Mouse (Mus musculus) cerebellum, adult (tissue): ENCODE results near the gene Ccdc116.

Experiments
- ATAC-seq: cut with Nextera tagmentation; 2 replicates; pipeline ENCODE4 v1.9.2; 2017; ENCODE audit warnings: mild to moderate bottlenecking, moderate library complexity, mixed read lengths; ENCODE audit not compliant: insufficient number of reproducible peaks, low FRiP score, low TSS enrichment

Gene Ccdc116

DNA sequence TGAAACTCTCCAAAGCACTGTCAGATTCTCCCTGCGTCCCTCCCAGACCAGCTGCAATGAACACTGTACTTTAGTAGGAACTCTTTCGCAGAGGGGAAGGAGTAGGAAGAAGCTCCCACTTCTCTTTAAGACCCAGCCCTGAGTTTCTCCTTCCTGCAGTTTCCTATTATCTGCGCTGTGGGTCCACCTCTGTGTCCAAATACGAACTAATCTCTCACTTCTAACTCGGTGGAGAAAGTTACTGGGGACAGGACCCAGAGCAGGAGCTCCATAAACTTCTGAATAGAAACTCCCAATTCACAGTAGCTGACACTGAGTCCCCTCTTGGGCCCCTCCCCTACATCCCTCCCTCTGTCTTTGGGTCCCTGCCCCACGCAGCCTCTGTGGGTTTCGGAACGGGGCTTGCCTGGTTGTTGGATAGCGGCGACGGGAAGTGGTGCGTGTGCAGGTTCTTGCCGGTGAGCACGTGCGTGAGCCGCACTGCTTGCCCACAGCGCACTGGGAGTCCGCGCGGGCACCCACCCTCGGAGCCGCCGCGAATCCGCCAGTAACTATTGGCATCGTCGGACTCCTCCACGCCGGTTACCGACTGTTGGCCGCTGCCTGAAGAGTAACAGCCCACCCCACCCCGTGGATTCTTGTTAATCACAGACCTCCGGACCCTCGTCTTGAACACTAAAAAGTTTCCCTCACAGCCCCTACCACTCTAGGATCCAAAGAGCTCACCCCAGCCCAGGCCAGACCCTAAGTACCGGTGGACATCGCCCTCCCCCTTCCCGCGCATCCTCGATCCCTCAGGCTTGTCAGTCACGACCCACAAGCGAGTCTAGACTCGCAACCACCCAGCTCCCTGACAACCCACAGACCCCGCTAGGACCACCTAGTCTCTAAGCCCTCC lies 15.6 kb downstream of the Ccdc116 start:
- ATAC-seq = peak; percentile 28

DNA sequence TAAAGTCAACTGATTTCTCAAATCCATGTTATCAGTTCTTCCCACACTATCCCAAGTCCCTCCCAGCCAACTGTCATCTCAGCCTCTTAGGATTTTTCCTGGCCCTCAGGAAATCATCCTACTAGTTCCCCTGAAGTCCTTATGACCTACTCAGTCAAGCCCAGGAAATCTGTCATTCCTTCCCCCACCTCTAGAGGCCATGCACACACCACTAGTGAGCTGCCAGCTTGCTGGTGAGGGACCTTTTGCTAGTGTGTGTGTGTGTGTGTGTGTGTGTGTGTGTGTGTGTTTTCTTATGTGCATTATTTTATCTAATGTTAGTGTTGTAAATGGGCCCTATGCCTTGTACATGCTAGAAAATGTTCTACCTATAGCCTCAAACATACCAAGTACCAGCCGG lies 19.7 kb downstream of the Ccdc116 start:
- no peak for ATAC-seq

DNA sequence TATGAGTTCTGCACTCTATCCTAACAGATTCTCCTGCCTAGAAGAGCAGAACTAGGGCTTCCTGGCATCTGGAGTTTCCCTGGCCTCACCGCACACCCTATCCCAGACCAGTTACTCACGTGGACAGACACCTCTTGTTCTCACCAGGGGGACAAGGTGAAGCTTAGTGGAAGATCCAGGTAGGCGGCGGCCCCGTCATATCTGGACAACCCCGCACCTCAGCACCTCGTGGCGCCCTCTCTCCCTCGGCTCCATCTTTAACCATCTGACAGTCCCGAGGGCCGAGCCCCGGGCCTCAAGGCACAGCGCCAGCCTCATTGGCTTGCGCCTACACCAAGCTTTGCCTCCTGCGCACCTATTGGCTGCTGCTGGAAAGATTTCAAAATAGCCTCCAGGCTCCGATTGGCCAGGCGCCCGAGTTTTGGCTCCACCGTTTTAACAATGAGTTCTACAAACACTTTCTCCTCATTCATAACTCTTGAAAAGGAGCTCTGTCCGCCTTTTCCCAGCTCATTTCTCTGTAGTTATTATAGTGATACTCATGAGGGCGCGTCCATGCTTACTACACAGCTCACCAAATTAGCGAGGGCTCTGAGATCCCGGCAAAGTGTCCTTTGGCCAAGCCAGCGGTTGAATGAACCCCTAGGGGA lies 22.0 kb downstream of the Ccdc116 start, which contains the start of gene 2610318N02Rik:
2610318N02Rik (minus strand) TSS at position 297 of the 650 bp plus-strand sequence.
- ATAC-seq = peak; percentile 66

DNA sequence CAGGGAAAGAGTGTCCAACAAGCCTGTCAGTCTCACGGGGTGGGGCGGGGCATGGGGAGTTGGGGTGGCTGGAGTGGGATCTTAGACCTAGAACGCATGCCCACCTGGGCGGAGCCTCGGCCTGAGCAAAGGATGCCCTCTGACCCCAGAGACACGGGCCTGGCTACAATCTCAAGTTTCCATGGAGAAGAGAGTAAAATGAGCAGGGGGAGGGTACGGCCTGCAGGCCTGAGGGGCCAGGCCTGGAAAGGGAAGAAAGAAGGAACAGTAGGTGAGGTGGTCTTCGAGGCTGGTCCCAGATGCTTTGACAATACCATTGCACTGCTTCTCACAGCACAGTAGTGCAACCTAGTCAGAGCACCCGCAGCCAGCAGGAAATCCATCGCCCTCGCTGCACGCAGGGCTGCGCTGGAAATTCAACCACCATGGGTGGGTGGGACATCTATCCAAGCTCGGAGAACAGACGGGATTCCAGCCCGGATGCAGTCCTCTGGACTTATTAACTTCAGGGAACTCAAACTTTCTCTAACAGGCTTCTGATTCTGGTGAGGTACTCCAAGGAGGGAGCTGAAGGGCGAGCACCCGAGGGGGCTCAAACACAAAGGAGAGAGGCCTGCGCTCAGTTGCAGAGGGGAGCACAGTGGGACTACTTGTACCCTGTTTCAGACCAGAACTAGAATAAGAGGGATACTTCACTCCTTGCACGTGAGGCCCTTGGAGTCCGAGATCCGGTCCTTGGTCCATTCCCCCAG lies 22.7 kb downstream of the Ccdc116 start:
- no peak for ATAC-seq

DNA sequence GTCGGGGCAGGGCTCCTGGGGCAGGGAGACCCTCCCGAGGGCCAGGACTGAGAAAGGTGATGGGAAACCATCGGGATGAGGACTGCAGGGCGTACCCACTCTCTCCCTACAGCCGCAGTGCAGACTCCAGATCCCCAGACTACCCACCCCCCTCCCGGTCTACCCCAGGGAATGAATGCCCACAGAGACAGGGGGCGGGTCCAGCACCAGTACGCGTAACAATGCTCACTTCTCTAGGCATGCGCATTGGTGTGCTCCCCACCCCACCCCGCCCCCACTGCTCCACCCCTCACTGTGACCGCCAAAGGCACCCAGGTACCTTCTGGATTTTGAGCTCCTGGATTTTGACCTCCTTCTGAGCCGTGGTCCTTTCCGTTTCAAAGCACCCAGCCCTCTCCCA lies 25.5 kb downstream of the Ccdc116 start:
- no peak for ATAC-seq

DNA sequence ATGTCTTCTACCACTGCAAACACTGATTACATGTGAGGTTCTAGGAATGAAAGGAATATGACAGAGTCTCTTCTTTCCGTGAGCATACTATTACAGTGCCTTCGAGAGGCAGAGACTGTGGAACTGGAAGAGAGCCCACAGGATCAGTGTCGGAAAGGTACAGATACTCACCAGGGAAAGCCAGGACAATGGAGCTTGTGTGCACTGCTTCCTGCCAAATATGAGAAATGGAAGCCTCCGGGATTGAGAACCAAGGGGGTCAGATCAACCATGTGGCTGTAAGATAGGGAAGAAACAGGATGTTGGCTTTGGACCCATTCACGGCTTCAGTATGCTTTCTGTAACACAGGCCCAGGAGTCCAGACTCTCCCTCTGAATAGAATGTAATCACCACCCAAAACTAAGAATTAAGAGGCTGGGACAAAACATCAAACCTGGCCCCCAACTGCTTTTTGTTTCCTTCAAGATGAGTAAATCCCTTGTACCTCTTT lies 29.7 kb downstream of the Ccdc116 start:
- ATAC-seq = no peak

DNA sequence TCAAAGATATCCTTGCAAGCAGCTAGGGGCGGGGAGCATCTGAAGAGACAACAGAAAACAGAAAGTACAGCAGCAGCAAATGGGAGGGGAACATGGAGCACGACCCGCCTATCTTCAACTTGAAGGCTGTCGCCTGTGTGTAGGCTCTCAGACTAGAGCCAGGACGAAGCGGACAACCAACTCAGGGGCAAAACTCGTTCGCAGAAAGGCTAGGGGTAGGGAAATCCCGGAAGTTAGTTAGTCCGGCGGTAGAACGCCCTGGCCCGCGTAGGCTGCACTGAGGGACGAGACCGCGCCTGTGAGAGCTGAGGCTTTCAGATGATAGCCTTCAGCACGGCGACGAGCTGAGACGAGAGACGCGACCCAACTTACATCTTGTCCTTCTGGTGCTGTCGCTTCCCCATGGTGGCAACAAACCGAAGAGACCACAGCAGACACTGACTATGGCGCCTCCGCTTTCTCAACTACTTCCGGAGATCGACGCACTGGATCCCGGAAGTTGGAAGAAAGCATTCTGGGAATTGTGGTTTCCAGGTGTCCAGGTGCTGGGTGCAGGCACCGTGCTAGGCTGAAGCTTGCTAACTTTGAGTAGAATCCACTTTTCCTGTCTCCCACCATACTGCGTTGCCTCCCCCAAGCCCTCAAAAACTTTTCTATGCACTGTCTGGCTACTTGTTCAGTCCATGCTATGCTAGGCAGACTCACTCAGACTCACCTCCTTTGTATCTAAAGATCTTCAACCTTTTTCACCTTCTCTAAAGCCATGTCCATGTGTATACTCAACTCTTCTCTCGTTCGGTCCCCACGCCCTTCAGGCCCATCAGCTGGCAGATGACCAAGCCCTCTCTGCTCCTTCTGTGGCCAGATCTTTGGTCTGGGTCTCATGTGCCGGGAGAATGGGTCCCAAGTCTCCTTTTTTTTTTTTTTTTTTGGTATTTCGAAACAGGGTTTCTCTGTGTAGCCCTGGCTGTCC lies 36.0 kb downstream of the Ccdc116 start, which contains the start of gene Ppil2:
Ppil2 (minus strand) TSS at position 487 of the 973 bp plus-strand sequence.
- ATAC-seq = peak; percentile 97

DNA sequence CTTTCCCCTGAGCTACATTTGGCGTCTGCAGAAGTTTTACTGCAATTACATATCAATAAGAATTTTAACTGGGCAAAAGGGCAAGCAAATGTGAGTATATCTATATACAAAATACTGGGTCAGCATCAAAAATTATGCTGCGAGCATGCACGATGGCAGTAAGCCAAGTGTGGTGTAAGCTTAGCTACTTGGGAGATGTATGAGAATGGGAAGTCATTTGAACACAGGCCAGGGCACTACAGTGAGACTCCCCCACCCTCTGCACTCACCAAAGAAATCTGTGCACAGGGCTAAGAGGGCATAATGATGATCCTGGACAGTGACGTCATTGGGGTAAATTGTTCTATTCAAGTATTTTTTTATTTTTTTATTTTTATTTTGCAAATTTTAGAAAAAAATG lies 42.4 kb downstream of the Ccdc116 start:
- ATAC-seq = no peak

DNA sequence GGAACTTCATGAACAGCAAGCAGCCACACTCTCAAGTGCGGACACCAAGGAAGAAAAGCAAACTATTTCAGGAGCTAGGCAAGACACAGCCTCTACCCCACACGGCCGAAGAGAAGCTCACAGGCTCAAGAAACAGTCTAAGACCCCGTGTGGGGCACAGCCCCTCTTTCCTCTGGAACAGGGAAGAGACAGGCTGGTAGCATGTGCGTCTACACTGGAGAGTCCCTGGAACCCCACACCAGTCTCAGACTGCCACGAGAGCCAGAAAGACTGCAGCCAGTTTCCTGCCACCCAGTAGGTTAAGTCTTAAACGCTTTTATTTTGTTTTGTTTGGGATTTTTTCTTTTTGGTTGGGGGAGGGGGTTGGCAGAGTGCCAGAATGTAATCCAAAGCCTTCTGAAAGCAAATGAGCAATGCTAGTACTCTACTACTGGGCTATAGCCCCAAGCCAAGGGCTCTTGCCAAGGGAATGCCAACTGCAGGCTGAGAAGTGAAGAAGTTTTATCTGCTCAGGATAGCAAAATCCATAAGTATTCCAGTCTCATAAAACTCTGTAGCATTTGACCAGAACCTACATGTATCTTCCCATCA lies 44.3 kb downstream of the Ccdc116 start:
- ATAC-seq = no peak

DNA sequence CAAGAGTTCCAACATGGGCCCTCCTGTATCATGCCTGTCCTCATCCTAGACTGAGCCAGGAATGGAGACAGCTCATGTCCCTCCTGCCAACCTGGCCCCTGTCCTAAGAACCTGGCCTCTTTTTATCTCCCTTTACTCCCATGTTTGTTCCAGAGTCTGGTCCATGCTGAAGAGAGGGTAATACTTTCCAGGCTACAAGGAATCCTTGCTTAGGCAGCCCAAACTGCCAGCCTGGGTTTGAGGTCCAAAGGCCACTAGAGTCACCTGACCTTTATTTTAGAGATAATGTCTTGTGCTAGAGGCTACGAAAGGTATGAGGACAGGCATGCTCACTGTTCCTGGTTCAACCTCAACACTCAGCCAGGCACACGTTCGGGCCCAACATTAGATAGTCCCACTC lies 50.1 kb downstream of the Ccdc116 start:
- no peak for ATAC-seq
